Mouse (Mus musculus): ENCODE data around the gene Mrps6. TPM values are rescaled to one million over a fixed set of nuclear protein-coding genes. Genes with fewer than 3 reads are reported as not detected.

Mrps6 gene
- total RNA-seq, 2 experiments from 2014 or later, result 102 to 121 TPM

- no peak for DNase-seq (ENCODE audit: low spot score in 2 of 2)
Measured at GRCm38 (mm10) chr16:92117337-92118209, 59.5 kb downstream of the Mrps6 start.

- DNase-seq (ENCODE audit: low spot score in 2 of 2), result no peak
Measured at GRCm38 (mm10) chr16:92119013-92119515, 61.0 kb downstream of the Mrps6 start.

DNA sequence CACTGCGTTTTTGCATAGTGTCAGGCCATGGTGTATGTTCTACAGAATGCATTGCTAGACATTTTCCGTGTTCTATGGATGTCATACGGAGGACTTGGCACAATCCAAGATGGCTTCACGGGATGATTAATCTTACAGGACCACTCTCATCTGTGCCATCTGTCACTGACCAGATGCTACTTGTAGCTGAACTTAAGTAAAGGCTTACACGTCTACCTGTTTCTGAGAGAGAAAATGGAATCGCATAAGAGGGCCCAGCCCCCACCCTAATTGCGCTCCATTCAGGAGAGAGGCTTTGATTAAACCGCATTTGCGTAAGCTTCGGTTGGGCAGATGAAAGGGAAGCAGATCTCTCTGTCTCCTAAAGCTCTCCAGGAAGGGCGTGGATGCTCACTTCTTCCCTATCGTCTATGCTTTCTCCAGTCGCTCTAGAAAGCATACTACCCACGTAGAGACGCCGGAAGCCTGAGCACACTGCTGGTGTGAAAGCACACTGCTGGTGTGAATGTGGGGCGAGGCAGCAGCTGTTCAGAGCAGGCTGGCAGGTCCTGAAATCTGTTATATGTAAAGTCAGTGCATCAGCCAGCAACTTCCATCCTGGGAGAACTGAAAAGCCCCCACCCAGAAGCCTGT, 62.9 kb downstream of the Mrps6 start:
- DNase-seq (ENCODE audit: low spot score in 2 of 2), result no peak

DNA sequence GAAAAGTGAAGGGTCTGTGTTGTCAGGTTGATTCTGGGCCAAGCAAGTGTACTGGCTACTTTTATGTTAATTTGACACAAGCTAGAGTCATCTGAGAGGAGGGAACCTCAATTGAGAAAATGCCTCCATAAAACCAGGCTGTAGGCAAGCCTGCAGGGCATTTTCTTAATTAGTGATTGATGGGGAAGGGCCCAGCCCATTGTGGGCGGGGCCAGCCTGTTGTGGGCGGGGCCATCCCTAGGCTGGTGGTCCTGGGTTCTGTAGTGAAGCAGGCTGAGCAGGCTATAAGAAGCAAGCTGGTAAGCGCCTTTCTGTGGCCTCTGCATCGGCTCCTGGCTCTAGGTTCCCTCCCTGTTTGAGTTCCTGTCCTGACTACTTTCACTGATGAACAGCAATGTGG, 69.2 kb downstream of the Mrps6 start:
- DNase-seq (ENCODE audit: low spot score in 2 of 2), result no peak

DNA sequence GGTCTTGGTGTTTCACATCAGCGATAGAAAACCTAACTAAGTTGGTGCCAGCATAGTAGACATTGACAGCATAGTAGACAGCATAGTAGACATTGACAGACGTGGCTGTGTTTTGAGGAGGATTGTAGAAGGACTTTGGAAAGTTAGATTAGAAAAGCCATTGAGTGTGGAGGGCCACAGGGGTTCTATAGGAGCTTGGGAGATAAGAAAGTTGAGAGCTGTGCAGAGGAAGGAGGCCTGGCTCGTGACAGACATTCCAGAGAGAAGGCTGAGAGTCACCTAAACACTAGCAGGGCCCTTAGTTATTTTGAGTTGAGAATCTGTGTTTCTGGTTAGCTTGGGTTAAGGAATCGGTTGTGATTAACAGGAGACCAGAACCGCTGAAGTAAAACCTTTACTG, 69.6 kb downstream of the Mrps6 start:
- DNase-seq (ENCODE audit: low spot score in 2 of 2), result no peak

- DNase-seq (ENCODE audit: low spot score in 2 of 2), result no peak
Measured at GRCm38 (mm10) chr16:92129843-92130242, 71.8 kb downstream of the Mrps6 start.

GRCm38 (mm10) chr16:92132511-92132910, 74.4 kb downstream of the Mrps6 start:
- DNase-seq (ENCODE audit: low spot score in 2 of 2), result no peak

DNA sequence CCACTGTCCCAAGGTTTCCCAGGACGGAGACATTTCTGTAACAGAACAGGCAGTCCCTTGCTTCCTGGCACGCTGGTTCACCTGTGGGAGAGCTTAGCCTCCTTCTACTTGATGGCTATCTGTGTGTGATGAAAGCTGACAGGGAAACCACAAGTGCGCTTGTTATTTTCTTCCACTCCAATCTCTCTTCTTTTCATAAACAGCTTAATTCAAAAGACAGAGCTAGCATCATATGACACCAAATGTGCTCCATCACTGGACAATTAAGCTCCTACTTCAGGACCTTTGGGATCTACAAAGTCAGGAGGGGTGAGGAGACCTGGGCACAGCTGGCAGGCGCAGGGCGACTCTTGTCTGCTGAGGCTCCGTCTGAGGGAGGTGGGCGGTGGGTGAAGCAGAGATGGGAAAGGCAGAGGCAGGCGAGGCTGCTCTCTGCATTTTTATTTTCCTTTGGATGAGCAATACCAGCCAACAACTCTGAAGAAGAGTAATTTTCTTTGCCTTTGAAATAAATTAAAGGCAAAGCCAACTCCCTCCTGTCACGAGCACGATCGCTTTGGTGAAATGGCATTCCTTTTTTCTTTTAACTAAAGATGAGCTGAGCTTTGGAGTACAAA, 76.2 kb downstream of the Mrps6 start:
- no peak for DNase-seq (ENCODE audit: low spot score in 2 of 2)

DNA sequence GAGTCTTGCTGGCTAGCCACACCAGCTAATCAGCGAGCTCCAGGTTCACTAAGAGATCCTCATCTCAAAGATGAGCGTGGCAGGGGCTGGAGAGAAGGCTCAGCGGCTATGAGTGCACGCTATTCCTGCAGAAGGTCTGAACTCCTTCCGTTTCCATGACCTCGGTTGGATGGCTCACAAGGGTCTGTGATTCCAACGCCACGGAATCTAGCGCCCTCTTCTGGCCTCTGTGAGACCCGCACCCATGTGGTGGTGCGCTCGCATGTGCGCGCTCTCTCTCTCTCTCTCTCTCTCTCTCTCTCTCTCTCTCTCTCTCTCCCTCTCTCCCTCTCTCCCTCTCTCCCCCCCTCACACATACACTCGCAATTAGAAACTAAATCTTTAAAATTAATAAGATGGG, 78.2 kb downstream of the Mrps6 start:
- DNase-seq (ENCODE audit: low spot score in 2 of 2), result no peak

GRCm38 (mm10) chr16:92139386-92140261, 81.6 kb downstream of the Mrps6 start:
- DNase-seq (ENCODE audit: low spot score in 2 of 2), result no peak

DNA sequence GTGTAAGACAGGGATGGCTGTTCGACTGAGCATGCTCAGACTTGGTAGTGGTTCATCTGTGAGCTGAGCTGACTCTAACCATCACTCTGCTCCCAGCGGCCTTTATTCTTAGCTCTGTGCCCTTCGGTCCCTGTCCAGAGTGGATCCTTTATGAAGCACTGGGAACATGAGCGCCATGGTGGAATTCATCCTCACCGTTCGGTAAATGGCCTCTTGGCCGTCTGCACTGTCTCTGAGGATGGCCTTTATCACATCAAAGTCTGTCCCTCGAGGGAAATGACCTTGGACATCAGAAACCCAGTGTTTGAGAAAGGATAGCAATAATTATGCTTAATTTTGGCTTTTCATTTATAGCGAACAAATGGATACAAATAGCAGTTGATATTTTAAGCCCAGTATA, 82.3 kb downstream of the Mrps6 start:
- DNase-seq (ENCODE audit: low spot score in 2 of 2), result no peak

- DNase-seq (ENCODE audit: low spot score in 2 of 2), result no peak
Measured at GRCm38 (mm10) chr16:92141021-92141420, 83.0 kb downstream of the Mrps6 start.

GRCm38 (mm10) chr16:92142426-92143012, 84.4 kb downstream of the Mrps6 start:
- no peak for DNase-seq (ENCODE audit: low spot score in 2 of 2)

DNA sequence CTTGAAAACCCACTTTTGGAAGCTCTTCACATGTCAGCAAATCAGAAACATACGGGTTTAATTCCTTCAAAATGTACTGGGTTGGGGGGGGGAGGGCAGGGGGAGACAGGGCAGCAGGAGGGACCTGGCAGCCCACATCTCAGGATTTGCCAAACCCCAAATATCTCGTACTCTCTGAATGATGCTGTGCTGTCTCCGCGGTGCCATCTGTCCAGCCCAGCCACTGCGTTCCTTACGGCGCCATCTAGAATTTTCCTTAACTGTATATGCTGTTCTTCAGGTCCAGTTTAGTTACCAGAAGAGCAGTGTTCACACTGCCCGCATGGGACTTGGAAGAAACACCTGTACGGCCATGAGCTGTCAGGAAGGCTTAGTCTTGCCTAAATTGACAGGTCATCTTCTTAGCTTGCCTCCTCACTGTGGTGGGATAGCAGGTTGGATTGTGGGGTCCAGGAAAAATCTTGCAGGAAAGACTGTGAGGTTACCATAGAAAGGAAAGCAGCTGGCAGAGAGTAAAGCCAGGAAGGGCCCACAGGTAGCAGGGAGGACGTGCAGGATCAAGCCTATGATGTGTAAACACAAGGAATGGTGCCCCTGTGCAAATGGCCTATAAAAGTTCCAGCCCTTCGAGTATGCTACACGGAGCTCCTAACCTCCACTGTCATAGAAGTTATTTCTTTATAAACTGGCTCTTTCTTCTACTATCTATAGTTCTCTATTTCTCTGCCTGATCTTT, 89.7 kb downstream of the Mrps6 start:
- no peak for DNase-seq (ENCODE audit: low spot score in 2 of 2)

DNA sequence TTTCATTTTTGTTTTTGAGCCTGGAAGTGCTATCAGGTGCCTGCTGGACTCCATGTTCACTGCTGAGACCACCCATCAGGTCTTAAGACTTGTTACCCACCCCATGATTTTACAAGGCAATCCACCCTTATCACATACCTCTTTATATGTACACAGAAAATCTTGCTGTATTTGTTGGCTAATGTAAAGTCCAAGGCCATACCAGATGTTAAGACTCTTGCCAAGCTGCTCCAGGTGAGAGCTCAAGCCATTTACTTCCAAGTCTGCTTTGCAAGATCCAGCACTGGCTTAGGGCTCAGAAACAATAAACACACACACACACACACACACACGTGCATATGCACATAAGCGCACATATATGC, 90.3 kb downstream of the Mrps6 start:
- no peak for DNase-seq (ENCODE audit: low spot score in 2 of 2)

GRCm38 (mm10) chr16:92150975-92151374, 92.9 kb downstream of the Mrps6 start:
- no peak for DNase-seq (ENCODE audit: low spot score in 2 of 2)

DNA sequence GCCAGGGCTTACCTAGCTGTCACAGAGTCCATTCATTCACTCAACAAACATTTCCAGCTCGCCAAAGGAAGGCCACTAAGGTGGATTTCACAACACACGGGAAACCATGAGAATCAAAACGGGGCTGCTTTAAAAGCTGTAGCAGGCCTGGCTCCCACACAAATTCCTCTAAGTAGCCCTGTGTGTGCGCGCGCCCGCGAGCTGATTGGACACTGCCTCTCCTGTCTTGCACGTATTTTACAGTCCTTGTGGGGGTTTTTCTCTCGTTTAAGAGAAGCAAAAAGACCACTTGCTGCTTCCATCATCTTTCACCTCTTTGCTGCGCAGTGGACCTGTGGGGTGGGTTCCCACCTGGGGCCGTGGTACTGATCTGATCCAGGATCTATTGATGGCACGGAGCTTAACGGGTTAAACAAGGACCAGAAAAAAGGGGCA, 100.0 kb downstream of the Mrps6 start:
- DNase-seq (ENCODE audit: low spot score in 2 of 2), result peak; percentile 32 to 40

DNA sequence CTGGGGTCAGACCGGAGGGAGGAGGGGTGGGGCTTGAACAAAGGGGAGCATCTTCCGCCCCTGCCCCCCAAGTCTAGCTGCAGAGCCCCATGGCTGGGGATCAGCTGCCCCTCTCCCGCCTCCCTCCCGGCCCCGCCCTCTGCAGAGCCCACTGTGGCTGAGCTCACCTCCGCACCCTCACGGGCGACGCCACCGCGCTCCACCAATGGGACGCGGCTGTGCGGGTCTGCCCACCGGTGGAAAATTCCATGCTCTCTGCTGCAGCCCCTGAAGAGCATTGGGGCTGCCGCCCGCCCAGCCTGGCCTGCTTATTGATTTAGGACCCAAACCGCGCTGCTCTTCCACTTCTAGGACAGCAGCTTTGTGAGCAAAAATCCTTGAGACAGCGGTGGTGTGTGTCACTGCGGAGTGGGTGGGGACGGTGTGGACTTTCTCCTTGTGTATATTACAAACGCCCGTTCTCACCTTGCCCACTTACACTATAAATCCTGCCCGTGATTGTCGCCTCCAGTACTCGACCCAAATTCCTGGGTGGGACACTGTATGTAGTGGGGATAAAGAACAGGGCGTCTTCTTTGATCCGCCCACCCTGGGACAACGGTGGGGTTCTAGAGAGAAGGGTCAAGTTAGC, 100.5 kb downstream of the Mrps6 start:
- DNase-seq (ENCODE audit: low spot score in 2 of 2), result peak; percentile 56

- no peak for DNase-seq (ENCODE audit: low spot score in 2 of 2)
Measured at GRCm38 (mm10) chr16:92159114-92159513, 101.0 kb downstream of the Mrps6 start.

Measured in adrenal gland, adult 18-20 months (tissue).